Comparison of ENCODE assay signal across 17 mouse cellular contexts in the genomic region with DNA sequence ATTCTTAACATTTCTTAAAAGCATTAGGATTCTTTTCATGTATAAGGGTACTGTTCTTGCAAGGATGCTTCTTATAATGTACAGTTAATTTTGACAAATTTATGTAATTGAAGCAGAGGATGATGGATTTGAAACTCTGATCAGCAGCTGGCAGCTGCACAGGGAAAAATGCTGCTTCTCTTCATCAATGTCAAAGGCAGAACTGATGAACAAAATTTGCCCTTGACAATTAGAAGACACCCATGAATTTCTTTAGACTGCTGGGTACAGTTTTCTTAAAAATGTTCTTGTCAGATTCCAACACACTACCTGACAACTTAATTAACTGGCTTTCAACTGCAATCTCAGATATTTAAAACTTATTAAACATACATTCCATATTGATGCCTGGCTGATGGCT.
A peak's percentile ranks its signal among the peaks of the same experiment; 100 is the strongest.
DNase-seq lines count a peak whose midpoint lies in the region; ATAC-seq and TF ChIP-seq lines count a peak whose summit lies in the region.
"Had no signal": no experiment of that assay in that cellular context is flagged by ENCODE, and none has a peak within 500 bp of the region (broad histone marks: within the 10 kb centered on the region; RNA-seq: fewer than 3 reads in every experiment).

No protein-coding gene starts in this region.

- no peak overlapping the region for H3K4me3 ChIP-seq in forebrain, embryonic 16.5 days (replicated peaks; ENCODE audit: low read length)
- no peak overlapping the region for H3K4me3 ChIP-seq in forebrain, embryonic 15.5 days
- H3K4me3 ChIP-seq: embryonic facial prominence, embryonic 10.5 days; embryonic facial prominence, embryonic 12.5 days; forebrain, embryonic 12.5 days had no signal

- no peaks in the 10 kb centered on the region for H3K27me3 ChIP-seq in forebrain, embryonic 16.5 days (replicated peaks; ENCODE audit: control insufficient read depth, insufficient read depth, low read length)
- no peaks in the 10 kb centered on the region for H3K27me3 ChIP-seq in forebrain, embryonic 15.5 days
- H3K27me3 ChIP-seq: embryonic facial prominence, embryonic 12.5 days had no signal

- no peaks in the 10 kb centered on the region for H3K9me3 ChIP-seq in forebrain, embryonic 16.5 days (ENCODE audit: control insufficient read depth, low read length)
- no peaks in the 10 kb centered on the region for H3K9me3 ChIP-seq in forebrain, embryonic 15.5 days
- H3K9me3 ChIP-seq: embryonic facial prominence, embryonic 10.5 days; embryonic facial prominence, embryonic 12.5 days; forebrain, embryonic 12.5 days had no signal

- no peak overlapping the region for H3K27ac ChIP-seq in forebrain, embryonic 16.5 days (ENCODE audit: low read length)
- H3K27ac ChIP-seq in forebrain, embryonic 15.5 days (replicated peaks) = no peak overlapping the region
- H3K27ac ChIP-seq: embryonic facial prominence, embryonic 10.5 days; embryonic facial prominence, embryonic 12.5 days; forebrain, embryonic 12.5 days had no signal

- no peak overlapping the region for H3K4me2 ChIP-seq in forebrain, embryonic 16.5 days (ENCODE audit: low read length)
- H3K4me2 ChIP-seq in forebrain, embryonic 15.5 days (replicated peaks) = no peak overlapping the region
- H3K4me2 ChIP-seq: embryonic facial prominence, embryonic 12.5 days; forebrain, embryonic 12.5 days had no signal

- H3K9ac ChIP-seq in forebrain, embryonic 16.5 days (replicated peaks; ENCODE audit: low read depth, low read length) = no peak overlapping the region
- no peak overlapping the region for H3K9ac ChIP-seq in forebrain, embryonic 15.5 days (replicated peaks)
- H3K9ac ChIP-seq: embryonic facial prominence, embryonic 12.5 days; forebrain, embryonic 12.5 days had no signal

- DNase-seq in brain, adult 2 months (ENCODE audit: low read depth, low spot score) = peak; percentile 17
- peak; percentile 54 for DNase-seq in brain, embryonic 14.5 days (ENCODE audit: low read depth)
- no peak for DNase-seq in frontal cortex, adult 2 months (ENCODE audit: extremely low spot score in 1 of 2, low spot score in 1 of 2)
- no peak for DNase-seq in testis, postnatal 10 days (ENCODE audit: low spot score)
- DNase-seq: adrenal gland, adult 2 months; adrenal gland, postnatal 10 days; adrenal gland, postnatal 25 days; cerebellum, adult 11-12 months; cerebellum, adult 2 months; cerebellum, adult 9-10 months; cerebellum, postnatal 10 days; cerebellum, postnatal 25 days had no signal

- no peak for TF ChIP-seq POLR2A in brain, embryonic 14.5 days (IDR thresholded peaks at IDR 0.05; ENCODE audit: borderline replicate concordance, extremely low read depth, insufficient read depth, insufficient read length, poor library complexity, severe bottlenecking)

- H3K36me3 ChIP-seq in forebrain, embryonic 16.5 days (ENCODE audit: control insufficient read depth, insufficient read depth) = no peaks in the 10 kb centered on the region
- no peaks in the 10 kb centered on the region for H3K36me3 ChIP-seq in forebrain, embryonic 15.5 days
- H3K36me3 ChIP-seq: embryonic facial prominence, embryonic 10.5 days; embryonic facial prominence, embryonic 12.5 days; forebrain, embryonic 12.5 days had no signal

- no peaks in the 10 kb centered on the region for H3K4me1 ChIP-seq in forebrain, embryonic 16.5 days (replicated peaks; ENCODE audit: control insufficient read depth, insufficient read depth, low read length)
- peaks cover 3% of the 10 kb centered on the region; the same call in 1 of the 2 replicates for H3K4me1 ChIP-seq in forebrain, embryonic 15.5 days
- H3K4me1 ChIP-seq: forebrain, embryonic 12.5 days had no signal

- ATAC-seq in forebrain, embryonic 16.5 days = peak; percentile 45
- no peak for ATAC-seq in forebrain, embryonic 15.5 days (replicated peaks)

- TF ChIP-seq CTCF in brain, embryonic 14.5 days (IDR thresholded peaks at IDR 0.05; ENCODE audit: borderline replicate concordance, extremely low read depth, insufficient read depth, insufficient read length) = no peak

Comparison
In these comparisons a context has a peak if more than half of its experiments do, and no peak if none do; other contexts are left out.
1. DNase-seq: peak in brain, adult 2 months (single experiment) and brain, embryonic 14.5 days (single experiment); none in frontal cortex, adult 2 months (0 of 2) and testis, postnatal 10 days (single experiment).